Mouse (Mus musculus) heart, adult 2 months (tissue): ENCODE results near the gene Prss30.

Source experiments
- CTCF ChIP-seq: fragments of 200-600 bp; IDR thresholded peaks from 2 replicates; pipeline ENCODE4 v1.8.1; 2022; ENCODE audit warnings: antibody characterized with exemption, mild to moderate bottlenecking, moderate library complexity
- EP300 ChIP-seq: fragments of 200-500 bp; IDR thresholded peaks from 2 replicates; pipeline ENCODE4 v1.6.1; 2011; ENCODE audit warnings: low read depth, low read length, control low read depth; ENCODE audit not compliant: insufficient read depth
- POLR2A ChIP-seq: fragments of 200-500 bp; IDR thresholded peaks from 2 replicates; pipeline ENCODE4 v1.6.1; 2011; ENCODE audit warnings: mild to moderate bottlenecking, low read depth, low read length, control low read depth; ENCODE audit not compliant: insufficient read depth

DNA sequence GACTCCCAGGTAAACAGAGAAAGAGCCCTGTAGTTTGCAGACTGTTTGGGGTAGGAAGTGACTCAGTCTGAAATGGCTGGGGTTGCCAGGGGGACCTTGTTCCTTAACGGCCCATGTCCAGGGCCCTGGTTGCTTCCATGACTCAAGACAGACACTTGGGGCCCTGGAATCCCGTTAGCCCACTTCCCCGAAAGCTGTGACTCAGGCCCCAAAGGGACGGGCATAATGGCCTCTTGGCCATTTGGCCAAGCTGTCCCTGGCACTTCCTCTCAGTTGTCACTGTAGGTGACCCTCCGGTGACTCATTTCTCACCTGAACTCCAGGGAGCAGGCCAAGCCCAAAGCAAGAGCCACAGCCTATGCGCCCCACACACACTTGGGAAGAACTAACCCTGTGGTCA lies 18.0 kb upstream of the Prss30 start:
- no peak for TF ChIP-seq CTCF
- TF ChIP-seq EP300 = no peak
- no peak for TF ChIP-seq POLR2A
